Mouse (Mus musculus) kidney, embryonic 14.5 days (tissue): ENCODE measurements around the gene Wdr61. TPM values are rescaled to one million over a fixed set of nuclear protein-coding genes. Genes with fewer than 3 reads are reported as not detected.
"Not testable (repeated sequence)": the region's sequence is repeated elsewhere in the genome, so short reads cannot be mapped to it uniquely, and the experiment has no call there.

Experiments
- ATAC-seq: fragments of 200-750 bp; cut with Nextera tagmentation; 2 replicates; pipeline ENCODE4 v1.8.0; 2017; ENCODE audit warnings: moderate number of reproducible peaks, mild to moderate bottlenecking, moderate TSS enrichment, moderate library complexity; ENCODE audit not compliant: low FRiP score, low TSS enrichment
- H3K27ac ChIP-seq: fragments of 300-500 bp; sonication (generic); 2 replicates; pipeline ENCODE4 v1.5.1; 2014; ENCODE audit warnings: low read depth, mild to moderate bottlenecking, low read length, moderate library complexity, mixed read lengths
- H3K27me3 ChIP-seq: fragments of 300-500 bp; sonication (generic); 2 replicates; pipeline ENCODE4 v1.6.1; 2014; ENCODE audit warnings: mild to moderate bottlenecking, low read length; ENCODE audit not compliant: control insufficient read depth, insufficient read depth
- H3K36me3 ChIP-seq: fragments of 300-500 bp; sonication (generic); 2 replicates; pipeline ENCODE4 v1.6.1; 2014; ENCODE audit warnings: low read length, mixed read lengths; ENCODE audit not compliant: control insufficient read depth, insufficient read depth
- H3K4me1 ChIP-seq: fragments of 300-500 bp; sonication (generic); 2 replicates; pipeline ENCODE4 v1.6.1; 2014; ENCODE audit warnings: low read length, mixed read lengths; ENCODE audit not compliant: control insufficient read depth, insufficient read depth
- H3K4me2 ChIP-seq: fragments of 300-500 bp; sonication (generic); replicated peaks from 2 replicates; pipeline ENCODE4 v1.6.1; 2014; ENCODE audit warnings: low read depth, mild to moderate bottlenecking, low read length
- H3K4me3 ChIP-seq: fragments of 300-500 bp; sonication (generic); 2 replicates; pipeline ENCODE4 v1.5.1; 2014; ENCODE audit warnings: mild to moderate bottlenecking, low read length
- H3K9ac ChIP-seq: fragments of 300-500 bp; sonication (generic); 2 replicates; pipeline ENCODE4 v1.6.1; 2014; ENCODE audit warnings: low read depth, mild to moderate bottlenecking, low read length, moderate library complexity
- H3K9me3 ChIP-seq: fragments of 300-500 bp; sonication (generic); 2 replicates; pipeline ENCODE4 v1.6.1; 2016; ENCODE audit warnings: low read length; ENCODE audit not compliant: control insufficient read depth
- WGBS: fragments of 180-500 bp; shearing (Covaris S2); extraction: QIAGEN DNeasy Blood & Tissue Kit; methylation state at CpG from one replicate; pipeline ENCODE4 v1.1.7; 2014; 5-methylcytosine and 5-hydroxymethylcytosine counted together
- polyA plus RNA-seq: library from polyadenylated mRNA; unstranded; fragments of >200 nt; fragmentation: Nextera tagmentation; extraction: Ambion mirVana; gene quantifications from 2 replicates; pipeline ENCODE4 v1.2.1, GENCODE M21; 2014

Wdr61 gene
- polyA plus RNA-seq, 1 experiment from 2014 or later, result 162 TPM

DNA sequence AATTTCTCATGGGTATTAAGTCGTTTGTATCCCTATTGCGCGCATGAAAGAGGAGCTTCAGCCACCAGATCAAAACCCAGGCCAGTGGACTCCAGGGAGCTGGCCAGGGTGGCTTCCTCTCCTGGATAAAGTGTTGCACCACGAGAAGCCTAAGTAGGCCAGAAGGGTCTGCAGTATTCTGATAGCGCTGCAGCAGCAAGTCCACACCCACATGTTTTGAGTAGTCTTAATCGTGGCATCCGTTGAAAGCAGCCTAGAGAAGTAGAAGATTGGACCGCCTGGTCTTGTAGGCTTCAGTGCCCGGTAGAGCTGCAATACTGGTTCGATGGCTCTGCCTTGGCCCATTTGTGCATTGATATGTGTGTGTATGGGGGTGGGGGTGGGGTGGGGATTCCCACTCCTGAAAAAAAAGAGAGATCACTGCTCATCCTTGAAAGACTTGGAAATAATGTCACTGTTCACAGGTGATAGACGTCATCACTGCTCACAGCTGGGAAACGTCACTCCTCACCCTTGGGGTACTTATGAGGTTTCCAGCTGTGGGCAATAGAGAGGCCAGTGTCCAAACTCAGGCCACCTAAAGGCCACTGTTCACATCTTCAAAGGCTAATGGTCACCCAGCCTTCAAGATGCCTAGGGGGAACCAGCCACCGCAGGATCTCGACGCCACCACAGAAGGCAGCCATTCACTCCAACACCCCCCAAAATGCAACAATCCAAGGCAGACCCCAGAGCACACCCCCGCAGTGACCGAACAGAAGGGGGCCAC, 35.8 kb downstream of the Wdr61 start, which contains the start of gene Dnaja4:
Dnaja4 (plus strand) TSS at position 556 of the 769 bp plus-strand sequence.
- no peaks in the 10 kb centered on the region for H3K36me3 ChIP-seq
- peak; percentile 36 for ATAC-seq
- peak within 1 kb of the TSS; percentile 69 for H3K9ac ChIP-seq
- no peaks in the 10 kb centered on the region for H3K9me3 ChIP-seq
- no peak within 1 kb of the TSS for H3K27ac ChIP-seq
- H3K4me1 ChIP-seq, result no peaks in the 10 kb centered on the region
- H3K4me2 ChIP-seq, result peak within 1 kb of the TSS; percentile 90
- 57% methylated on average over 17 of the region's 17 CpGs for WGBS
- peaks cover 16% of the 10 kb centered on the region for H3K27me3 ChIP-seq
- H3K4me3 ChIP-seq, result peak within 1 kb of the TSS; percentile 69

DNA sequence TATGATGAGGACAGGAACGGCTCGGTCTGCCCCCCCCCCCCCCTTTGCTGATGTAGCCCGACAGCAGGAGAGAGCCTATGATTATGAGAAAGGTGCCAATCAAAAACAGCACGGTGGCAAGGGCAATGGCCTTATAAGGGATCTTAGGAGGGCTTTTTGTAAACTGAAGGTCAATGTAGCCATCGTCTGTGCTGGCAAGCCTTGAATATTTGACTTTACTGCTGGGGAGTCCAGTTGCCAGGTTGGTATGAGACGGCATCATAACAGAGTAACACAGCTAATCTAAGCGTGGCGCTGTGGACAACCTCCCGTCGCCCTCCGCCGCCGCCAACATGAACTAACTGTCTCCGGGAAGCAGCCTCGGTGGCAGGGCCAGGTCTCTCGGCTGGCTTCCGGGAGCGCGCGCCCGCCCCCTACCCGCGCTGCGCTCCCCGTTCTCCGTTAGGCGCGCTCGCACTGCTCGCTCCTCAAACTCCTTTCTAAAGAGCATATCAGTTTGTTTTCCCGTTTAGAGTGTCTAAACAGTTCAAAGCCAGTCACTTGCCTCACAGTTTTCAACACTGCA, 43.0 kb downstream of the Wdr61 start:
- 6% methylated on average over 30 of the region's 31 CpGs for WGBS

DNA sequence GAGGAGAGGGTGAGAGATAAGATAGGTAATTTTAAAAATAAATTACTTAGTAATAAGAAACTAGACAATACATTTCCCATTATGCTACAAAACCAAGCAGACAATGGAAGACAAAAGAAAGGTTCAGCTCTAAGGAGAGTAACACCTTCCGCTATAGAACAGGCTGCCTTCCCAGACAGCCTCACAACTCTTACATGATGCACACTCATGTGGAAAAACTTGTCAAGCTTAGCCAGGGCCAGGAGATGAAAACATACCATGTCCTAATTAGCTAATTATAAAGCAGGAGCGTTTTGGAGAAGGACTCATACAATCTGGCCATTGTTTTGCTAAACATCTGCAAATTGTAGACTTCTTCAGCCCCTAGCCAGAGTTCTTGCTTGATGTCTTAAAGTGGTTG, 43.6 kb downstream of the Wdr61 start:
- H3K4me1 ChIP-seq, H3K36me3 ChIP-seq, H3K27ac ChIP-seq, H3K4me3 ChIP-seq, H3K9me3 ChIP-seq, ATAC-seq, H3K9ac ChIP-seq, H3K4me2 ChIP-seq, H3K27me3 ChIP-seq: not testable (repeated sequence)
- WGBS, result 76% methylated on average over 2 of the region's 2 CpGs

More for the DNA sequence above, 43.0 kb downstream of the Wdr61 start:
- peak overlapping the region; percentile 27; the same call in 1 of the 2 replicates for H3K4me3 ChIP-seq
- not testable (repeated sequence) for H3K27me3 ChIP-seq, ATAC-seq, H3K4me1 ChIP-seq, H3K27ac ChIP-seq, H3K9me3 ChIP-seq, H3K36me3 ChIP-seq
- H3K9ac ChIP-seq, result peak overlapping the region; percentile 34; the same call in 1 of the 2 replicates
- peak overlapping the region; percentile 54 for H3K4me2 ChIP-seq

DNA sequence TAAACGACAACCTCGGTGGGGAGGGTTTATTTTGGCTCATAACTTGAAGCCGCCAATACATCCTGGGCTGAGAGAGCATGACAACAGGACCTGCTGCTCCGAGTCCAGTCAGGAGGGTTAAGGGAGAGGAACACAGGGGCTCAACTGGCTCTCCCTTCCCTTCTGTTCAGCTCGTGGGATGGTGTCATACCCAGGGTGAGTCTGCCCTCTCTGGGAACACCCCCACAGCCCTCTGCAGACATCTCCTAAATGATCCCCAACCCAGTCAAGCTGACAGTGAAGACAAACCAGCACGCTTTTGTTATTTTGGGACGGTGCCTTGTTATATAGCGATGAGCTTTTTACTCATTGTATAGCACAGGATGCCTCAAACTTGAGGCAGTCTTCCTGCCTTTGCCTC, 44.9 kb downstream of the Wdr61 start:
- Histone ChIP-seq H3K4me3 (no peak overlapping the region), H3K9ac (no peak overlapping the region), H3K27ac (no peak overlapping the region), H3K4me2 (no peak overlapping the region), H3K36me3 (no peaks in the 10 kb centered on the region), H3K9me3 (no peaks in the 10 kb centered on the region), H3K4me1 (no peaks in the 10 kb centered on the region), H3K27me3 (peaks cover 7% of the 10 kb centered on the region)
- no peak for ATAC-seq
- 55% methylated on average over 8 of the region's 8 CpGs for WGBS

DNA sequence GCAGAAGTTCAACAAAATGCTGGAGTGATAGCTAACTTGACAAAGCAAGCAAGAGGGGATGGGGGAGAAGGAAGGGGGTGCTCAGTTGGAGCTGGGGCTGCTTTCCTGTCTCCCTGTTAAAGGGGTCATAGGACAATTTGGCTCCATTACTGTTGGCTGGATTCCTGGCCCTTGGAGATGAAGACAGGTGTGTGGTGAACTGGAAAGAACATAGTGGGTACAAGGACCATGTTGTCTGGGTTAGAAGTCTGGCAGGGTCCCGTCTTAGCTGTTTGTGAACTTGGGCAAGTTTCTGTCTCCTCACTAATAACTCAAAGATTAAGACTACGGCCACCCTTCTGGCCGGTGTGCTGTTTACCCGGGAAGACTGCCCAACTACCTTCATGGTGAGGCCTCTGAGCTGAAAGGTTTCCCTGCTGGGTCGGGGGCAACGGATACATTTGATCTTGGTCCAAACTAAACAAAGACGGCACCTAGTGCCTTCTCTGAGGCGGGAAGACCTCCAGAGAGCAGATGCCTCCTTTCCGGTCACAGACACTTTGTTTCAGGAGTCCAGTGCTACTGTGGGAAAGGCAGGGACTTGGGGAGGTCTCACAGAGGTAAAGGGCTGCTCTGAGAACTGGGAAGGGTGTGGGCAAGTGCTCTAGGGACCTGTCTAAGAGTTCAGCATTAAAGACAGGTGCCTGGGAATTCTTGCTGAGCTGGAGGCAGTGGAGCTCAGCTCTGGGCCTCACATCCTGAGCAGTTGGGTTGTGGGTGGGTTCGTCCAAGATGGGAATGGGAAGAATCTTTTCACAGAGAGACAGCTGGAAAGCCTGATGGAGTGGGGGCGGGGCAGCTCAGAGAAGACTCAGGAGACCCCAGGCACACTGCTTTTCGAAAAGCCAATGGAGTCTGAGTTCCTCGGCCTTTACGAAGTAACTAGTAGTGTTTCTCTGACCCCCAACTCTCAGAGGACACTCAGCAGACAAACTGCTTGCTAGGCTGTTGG, 46.8 kb downstream of the Wdr61 start:
- ATAC-seq, result no peak
- H3K27me3 ChIP-seq, result peaks cover 3% of the 10 kb centered on the region; the same call in 1 of the 2 replicates
- H3K27ac ChIP-seq, result no peak overlapping the region
- no peaks in the 10 kb centered on the region for H3K9me3 ChIP-seq
- no peak overlapping the region for H3K9ac ChIP-seq
- no peak overlapping the region for H3K4me2 ChIP-seq
- 52% methylated on average over 14 of the region's 14 CpGs for WGBS
- no peak overlapping the region for H3K4me3 ChIP-seq
- no peaks in the 10 kb centered on the region for H3K36me3 ChIP-seq
- H3K4me1 ChIP-seq, result no peaks in the 10 kb centered on the region

DNA sequence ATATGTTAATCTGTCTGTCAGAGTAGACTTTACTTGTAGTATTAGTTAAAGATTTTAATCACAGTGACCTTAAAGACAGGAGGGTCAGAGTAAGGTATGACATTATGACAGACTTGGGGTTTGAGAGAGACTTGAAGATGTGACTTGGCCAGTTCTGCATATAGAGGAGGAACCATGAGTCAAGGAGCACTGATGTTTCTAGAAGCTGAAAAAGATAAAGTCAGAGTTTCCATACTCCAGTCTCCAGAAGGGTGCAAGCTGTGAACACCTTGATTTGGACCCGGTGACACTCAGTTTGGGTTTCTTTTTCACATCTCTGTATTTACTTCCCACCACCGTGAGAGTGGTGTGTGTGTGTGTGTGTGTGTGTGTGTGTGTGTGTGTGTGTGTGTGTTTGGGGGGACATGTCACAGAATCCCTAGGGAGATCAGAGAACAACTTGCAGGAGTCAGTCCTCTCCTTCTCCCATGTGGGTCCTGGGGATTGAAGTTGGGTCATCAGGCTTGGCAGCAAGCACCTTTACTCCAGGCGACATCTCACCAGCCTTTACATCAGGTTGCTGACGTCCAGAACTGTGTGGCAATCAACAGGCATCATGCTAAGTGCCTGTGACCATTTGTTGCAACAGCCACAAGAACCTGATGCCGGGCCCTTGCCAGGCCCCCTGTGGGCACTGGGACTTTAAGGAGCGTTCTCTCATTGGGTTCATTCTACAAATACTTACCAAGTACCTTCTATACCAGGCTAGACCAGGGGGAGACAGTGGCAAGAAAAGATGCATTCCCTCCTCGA, 50.3 kb downstream of the Wdr61 start:
- Histone ChIP-seq H3K9ac (no peak overlapping the region), H3K36me3 (no peaks in the 10 kb centered on the region), H3K27ac (no peak overlapping the region), H3K9me3 (no peaks in the 10 kb centered on the region), H3K27me3 (no peaks in the 10 kb centered on the region), H3K4me2 (no peak overlapping the region), H3K4me3 (no peak overlapping the region), H3K4me1 (no peaks in the 10 kb centered on the region)
- WGBS, result 72% methylated on average over 7 of the region's 7 CpGs
- no peak for ATAC-seq

DNA sequence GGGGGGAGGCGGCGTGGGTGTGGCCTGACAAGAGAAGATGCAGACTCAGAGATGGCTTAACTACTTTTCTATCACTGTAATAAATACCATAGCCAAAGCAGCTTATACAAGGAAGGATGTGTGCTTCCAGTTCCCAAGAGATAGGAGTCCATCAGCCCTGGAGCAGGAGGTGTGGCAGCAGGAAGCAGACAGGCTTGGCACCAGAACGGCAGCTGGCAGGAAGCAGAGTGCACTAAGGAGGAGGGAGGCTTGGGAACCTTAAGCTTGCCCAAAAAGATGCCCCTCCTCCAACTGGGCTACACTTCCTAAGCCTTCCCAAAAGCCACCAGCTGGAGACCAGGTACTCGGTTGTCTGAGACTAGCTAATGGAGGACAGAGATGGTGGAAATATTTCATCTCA, 51.5 kb downstream of the Wdr61 start:
- Histone ChIP-seq H3K9me3 (no peaks in the 10 kb centered on the region), H3K4me2 (no peak overlapping the region), H3K4me1 (no peaks in the 10 kb centered on the region), H3K27ac (no peak overlapping the region), H3K27me3 (no peaks in the 10 kb centered on the region), H3K9ac (no peak overlapping the region), H3K36me3 (no peaks in the 10 kb centered on the region), H3K4me3 (no peak overlapping the region)
- 52% methylated on average over 2 of the region's 4 CpGs for WGBS
- ATAC-seq, result no peak

DNA sequence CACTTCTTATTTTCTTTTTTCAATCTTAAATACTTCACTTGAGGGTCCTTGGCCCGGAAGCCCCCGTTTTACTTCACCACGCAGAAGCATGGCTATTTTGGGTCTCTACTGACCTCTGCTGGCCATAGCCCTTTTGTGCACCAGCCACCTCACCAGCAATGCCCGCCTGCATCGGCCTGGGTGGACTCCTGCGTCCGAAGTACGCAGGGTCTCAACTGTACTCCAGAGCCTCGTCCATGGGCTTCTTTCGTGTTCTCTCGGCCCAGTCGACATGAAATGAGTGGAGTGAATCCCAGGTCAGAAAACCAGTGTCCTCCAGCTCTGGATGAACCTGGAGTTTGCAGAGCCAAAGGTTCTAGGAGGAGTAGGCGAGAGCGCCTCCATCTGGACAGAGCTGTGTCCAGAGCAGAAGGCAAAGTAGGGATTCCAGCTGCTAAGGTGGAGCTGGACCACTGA, 57.8 kb downstream of the Wdr61 start:
- 2% methylated on average over 14 of the region's 14 CpGs for WGBS
- ATAC-seq, result peak; percentile 87

More for the DNA sequence above, 57.8 kb downstream of the Wdr61 start:
- no peaks in the 10 kb centered on the region for H3K4me1 ChIP-seq
- no peaks in the 10 kb centered on the region for H3K9me3 ChIP-seq
- H3K4me2 ChIP-seq, result peak overlapping the region; percentile 48
- H3K4me3 ChIP-seq, result peak overlapping the region; percentile 30
- no peak overlapping the region for H3K27ac ChIP-seq
- H3K27me3 ChIP-seq, result no peaks in the 10 kb centered on the region
- H3K9ac ChIP-seq, result peak overlapping the region; percentile 48; the same call in 1 of the 2 replicates
- H3K36me3 ChIP-seq, result no peaks in the 10 kb centered on the region
